In the genomic region with DNA sequence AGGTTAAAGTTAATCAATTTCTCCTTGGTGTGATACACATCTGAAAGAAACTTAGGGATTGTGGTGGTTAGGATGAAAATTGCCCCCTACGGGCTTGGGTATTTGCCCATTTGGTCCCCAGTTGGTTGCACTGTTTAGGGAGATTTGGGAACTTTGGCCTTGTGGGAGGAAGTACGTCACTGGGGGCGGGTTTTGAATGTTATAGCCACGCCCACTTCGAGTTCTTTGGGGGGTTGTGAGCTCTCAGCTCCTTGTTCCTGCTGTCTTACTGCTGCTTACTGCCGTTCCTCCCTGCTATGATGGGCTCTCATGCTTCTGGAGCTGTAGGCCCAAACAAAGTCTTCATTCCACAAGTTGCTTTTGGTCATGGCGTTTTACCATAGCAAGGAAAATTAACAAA, we compare ENCODE assay signal across 29 mouse cellular contexts. TPM values are rescaled to one million over a fixed set of nuclear protein-coding genes. Genes with fewer than 3 reads are reported as not detected.
A peak's percentile ranks its signal among the peaks of the same experiment; 100 is the strongest.
DNase-seq lines count a peak whose midpoint lies in the region; TF ChIP-seq lines count a peak whose summit lies in the region.
"Had no signal": no experiment of that assay in that cellular context is flagged by ENCODE, and none has a peak within 500 bp of the region (broad histone marks: within the 10 kb centered on the region; RNA-seq: fewer than 3 reads in every experiment).

No protein-coding gene starts in this region.

- DNase-seq in heart, adult 11 months: peak; percentile 59
- DNase-seq in heart, adult 9 months (ENCODE audit: low spot score in 2 of 2): no peak
- DNase-seq in MEL (ENCODE audit: low read depth, low spot score) (peak; percentile 15), ZHBTc4 (ENCODE audit: low read depth, low spot score) (peak; percentile 81)
- no peak for DNase-seq in thymus, adult 2 months
- no peak for DNase-seq in spleen, adult 12 weeks (ENCODE audit: low spot score)
- no peak for DNase-seq in layer of hippocampus, adult 18-20 months (ENCODE audit: low spot score in 2 of 2)
- DNase-seq: adrenal gland, adult 2 months; adrenal gland, postnatal 10 days; adrenal gland, postnatal 25 days; B cell, adult 2 months; cerebellum, adult 11 months; cerebellum, adult 2 months; cerebellum, adult 9-10 months; cerebellum, postnatal 10 days; cerebellum, postnatal 25 days; forebrain, postnatal 0 days had no signal

- peak overlapping the region; percentile 51 for H3K4me3 ChIP-seq in E14TG2a.4 (replicated peaks; ENCODE audit: low read length)
- H3K4me3 ChIP-seq in MEL (ENCODE audit: control insufficient read depth in 1 of 2, insufficient read depth in 1 of 2, low read depth in 2 of 2, low read length in 2 of 2): no peak overlapping the region
- H3K4me3 ChIP-seq in thymus, adult 2 months (ENCODE audit: control insufficient read depth, insufficient read depth, low read length): no peak overlapping the region
- H3K4me3 ChIP-seq: embryonic facial prominence, embryonic 10.5 days; embryonic facial prominence, embryonic 12.5 days; forebrain, embryonic 13.5 days; forebrain, embryonic 15.5 days had no signal

- WGBS in thymus, adult 2 months: 89% methylated on average over 7 of the region's 7 CpGs

- no peak overlapping the region for H3K9ac ChIP-seq in MEL (ENCODE audit: control insufficient read depth, low read depth, low read length, poor library complexity, severe bottlenecking)
- H3K9ac ChIP-seq: embryonic facial prominence, embryonic 12.5 days; forebrain, embryonic 13.5 days; forebrain, embryonic 15.5 days; forebrain, postnatal 0 days had no signal

- no peak for TF ChIP-seq POLR2A in MEL (IDR thresholded peaks at IDR 0.05; ENCODE audit: control insufficient read depth in 1 of 2, insufficient read depth in 1 of 2, low read depth in 1 of 2, low read length in 2 of 2, poor library complexity in 1 of 2)
- TF ChIP-seq POLR2A in thymus, adult 2 months (IDR thresholded peaks at IDR 0.05; ENCODE audit: control insufficient read depth, extremely low read depth, insufficient read depth, low read length, poor library complexity): no peak

- no peaks in the 10 kb centered on the region for H3K79me2 ChIP-seq in MEL (ENCODE audit: control insufficient read depth, insufficient read depth, low read length, poor library complexity)

- TF ChIP-seq RAD21 in MEL (IDR thresholded peaks at IDR 0.05; ENCODE audit: low read depth, low read length): no peak

- no peak overlapping the region for H3K27ac ChIP-seq in MEL (ENCODE audit: control insufficient read depth, low read depth, low read length)
- H3K27ac ChIP-seq in thymus, adult 2 months (ENCODE audit: control insufficient read depth, insufficient read depth, low read length): no peak overlapping the region
- H3K27ac ChIP-seq: embryonic facial prominence, embryonic 10.5 days; embryonic facial prominence, embryonic 12.5 days; forebrain, embryonic 13.5 days; forebrain, embryonic 15.5 days had no signal

- no peak for TF ChIP-seq EP300 in MEL (IDR thresholded peaks at IDR 0.05; ENCODE audit: low read depth in 1 of 2, low read length in 2 of 2)

- TF ChIP-seq CTCF in E14TG2a.4 (conservative IDR thresholded peaks at IDR 0.05; ENCODE audit: low read length): no peak
- TF ChIP-seq CTCF in MEL (IDR thresholded peaks at IDR 0.05 in 2 of 3, conservative IDR thresholded peaks at IDR 0.05 in 1 of 3; ENCODE audit: control insufficient read depth in 1 of 3, insufficient read depth in 1 of 3, low read depth in 2 of 3, low read length in 3 of 3, poor library complexity in 1 of 3, severe bottlenecking in 1 of 3): no peak
- no peak for TF ChIP-seq CTCF in thymus, adult 2 months (IDR thresholded peaks at IDR 0.05; ENCODE audit: borderline replicate concordance, control insufficient read depth, extremely low read depth, insufficient read depth, low read length, poor library complexity)

- H3K36me3 ChIP-seq in E14TG2a.4 (ENCODE audit: insufficient read depth, low read length): no peaks in the 10 kb centered on the region
- no peaks in the 10 kb centered on the region for H3K36me3 ChIP-seq in MEL (ENCODE audit: control insufficient read depth in 1 of 2, insufficient read depth in 2 of 2, low read length in 2 of 2)
- no peaks in the 10 kb centered on the region for H3K36me3 ChIP-seq in thymus, adult 2 months (ENCODE audit: control insufficient read depth, insufficient read depth, low read length)
- H3K36me3 ChIP-seq: embryonic facial prominence, embryonic 10.5 days; embryonic facial prominence, embryonic 12.5 days; forebrain, embryonic 15.5 days; G1E had no signal

- peaks cover 24% of the 10 kb centered on the region for H3K4me1 ChIP-seq in E14TG2a.4 (replicated peaks; ENCODE audit: low read depth, low read length)
- H3K4me1 ChIP-seq in MEL (ENCODE audit: control insufficient read depth in 1 of 2, insufficient read depth in 2 of 2, low read length in 2 of 2): no peaks in the 10 kb centered on the region
- no peaks in the 10 kb centered on the region for H3K4me1 ChIP-seq in thymus, adult 2 months (replicated peaks; ENCODE audit: control insufficient read depth, insufficient read depth, low read length)
- H3K4me1 ChIP-seq: embryonic facial prominence, embryonic 10.5 days; embryonic facial prominence, embryonic 12.5 days; forebrain, embryonic 13.5 days; forebrain, embryonic 15.5 days had no signal

- H3K27me3 ChIP-seq in E14TG2a.4 (ENCODE audit: insufficient read depth, low read length) (peaks cover 4% of the 10 kb centered on the region; the same call in 1 of the 2 replicates), MEL (ENCODE audit: control insufficient read depth in 1 of 2, insufficient read depth in 2 of 2, low read length in 2 of 2) (peaks cover 0 to 2% of the 10 kb centered on the region in 2 experiments; a peak in 2 of 4 replicates)
- no peaks in the 10 kb centered on the region for H3K27me3 ChIP-seq in thymus, adult 2 months (ENCODE audit: control insufficient read depth, insufficient read depth, low read length)
- H3K27me3 ChIP-seq: CH12.LX; embryonic facial prominence, embryonic 12.5 days; forebrain, embryonic 13.5 days; forebrain, embryonic 15.5 days had no signal

- no peaks in the 10 kb centered on the region for H3K9me3 ChIP-seq in E14TG2a.4 (ENCODE audit: low read length)
- H3K9me3 ChIP-seq in MEL (replicated peaks; ENCODE audit: insufficient read depth, low read length): no peaks in the 10 kb centered on the region
- H3K9me3 ChIP-seq: embryonic facial prominence, embryonic 10.5 days; embryonic facial prominence, embryonic 12.5 days; forebrain, embryonic 13.5 days; forebrain, embryonic 15.5 days; G1E had no signal

TF ChIP-seq in MEL, 35 proteins besides CTCF, POLR2A, EP300 and RAD21:
- no peak for TF ChIP-seq TCF12 (IDR thresholded peaks at IDR 0.05; ENCODE audit: low read depth, low read length)
- TF ChIP-seq TAL1 (IDR thresholded peaks at IDR 0.05; ENCODE audit: low read length): no peak
- TF ChIP-seq E2F4 (IDR thresholded peaks at IDR 0.05; ENCODE audit: borderline replicate concordance, low read depth, low read length): no peak

RNA-seq across cellular contexts. Expression of a gene that starts 5.4 kb away (rescaled TPM):
- total RNA-seq in MEL (2012; rRNA removed): not detected in 2 replicates
- not detected for polyA plus RNA-seq in MEL (2012; ENCODE audit: insufficient read depth in 1 of 2, insufficient read length in 2 of 2, low read depth in 1 of 2, low replicate concordance in 2 of 2, missing spikeins in 1 of 2)
- polyA plus RNA-seq in thymus, adult 2 months (2012; rRNA removed): 0.46 and 2.1 TPM in 2 replicates
- not detected for total RNA-seq in layer of hippocampus, adult 18-20 months (2021)
- total RNA-seq: adrenal gland, adult 2 months; adrenal gland, postnatal 10 days; forebrain, postnatal 0 days; G1E had no signal
- polyA plus RNA-seq: CD4-positive, CD25-positive, alpha-beta regulatory T cell, adult 4 months; embryonic facial prominence, embryonic 10.5 days; embryonic facial prominence, embryonic 12.5 days; embryonic facial prominence, embryonic 14.5 days; forebrain, embryonic 11.5 days; forebrain, embryonic 15.5 days; G1E had no signal

RNA-seq across cellular contexts. Expression of a gene that starts 14.8 kb away (rescaled TPM):
- total RNA-seq in MEL (2012; rRNA removed): not detected in 2 replicates
- polyA plus RNA-seq in MEL (2012; ENCODE audit: insufficient read depth in 1 of 2, insufficient read length in 2 of 2, low read depth in 1 of 2, low replicate concordance in 2 of 2, missing spikeins in 1 of 2): not detected
- 0.35 and 0.43 TPM in 2 replicates for polyA plus RNA-seq in thymus, adult 2 months (2012; rRNA removed)
- not detected for total RNA-seq in layer of hippocampus, adult 18-20 months (2021)
- total RNA-seq: adrenal gland, adult 2 months; adrenal gland, postnatal 10 days; adrenal gland, postnatal 25 days; CH12.LX; forebrain, postnatal 0 days; G1E had no signal
- polyA plus RNA-seq: adrenal gland, adult 2 months; brain, embryonic 14.5 days; CD4-positive, CD25-positive, alpha-beta regulatory T cell, adult 4 months; cerebellum, adult 2 months; cortical plate, adult 2 months; embryonic facial prominence, embryonic 10.5 days; embryonic facial prominence, embryonic 12.5 days; embryonic facial prominence, embryonic 14.5 days; forebrain, embryonic 11.5 days; forebrain, embryonic 13.5 days; forebrain, embryonic 15.5 days; forebrain, postnatal 0 days; G1E had no signal

RNA-seq across cellular contexts. Expression of a gene that starts 37.9 kb away (rescaled TPM):
- total RNA-seq in MEL (2012; rRNA removed): 2.8 and 3.8 TPM in 2 replicates
- polyA plus RNA-seq in MEL (2012; ENCODE audit: insufficient read depth in 1 of 2, insufficient read length in 2 of 2, low read depth in 1 of 2, low replicate concordance in 2 of 2, missing spikeins in 1 of 2): 1 to 10 TPM in 1 of 2 experiments, not detected in 1; 6.4 TPM
- 16.0 and 16.9 TPM in 2 replicates for polyA plus RNA-seq in thymus, adult 2 months (2012; rRNA removed)
- total RNA-seq in layer of hippocampus, adult 18-20 months (2021): 10 to 100 TPM; 25.6 to 28.8 TPM

RNA-seq across cellular contexts. Expression of a gene that starts 40.6 kb away (rescaled TPM):
- total RNA-seq in MEL (2012; rRNA removed): 3.2 and 3.4 TPM in 2 replicates
- polyA plus RNA-seq in MEL (2012; ENCODE audit: insufficient read depth in 1 of 2, insufficient read length in 2 of 2, low read depth in 1 of 2, low replicate concordance in 2 of 2, missing spikeins in 1 of 2): 1 to 10 TPM in 1 of 2 experiments, not detected in 1; 6.8 TPM
- 11.8 and 11.9 TPM in 2 replicates for polyA plus RNA-seq in thymus, adult 2 months (2012; rRNA removed)
- total RNA-seq in layer of hippocampus, adult 18-20 months (2021): 10 to 100 TPM; 44.2 to 48.6 TPM

RNA-seq across cellular contexts. Expression of a gene that starts 43.4 kb away (rescaled TPM):
- total RNA-seq in MEL (2012; rRNA removed): 29.8 and 32.4 TPM in 2 replicates
- 10 to 100 TPM in 1 of 2 experiments, not detected in 1; 79.1 TPM for polyA plus RNA-seq in MEL (2012; ENCODE audit: insufficient read depth in 1 of 2, insufficient read length in 2 of 2, low read depth in 1 of 2, low replicate concordance in 2 of 2, missing spikeins in 1 of 2)
- polyA plus RNA-seq in thymus, adult 2 months (2012; rRNA removed): 120 and 128 TPM in 2 replicates
- total RNA-seq in layer of hippocampus, adult 18-20 months (2021): 100 to 1,000 TPM; 157 to 184 TPM

Comparison
In these comparisons a context has a peak if more than half of its experiments do, and no peak if none do; other contexts are left out.
1. DNase-seq: peak in heart, adult 11 months (single experiment), MEL (single experiment) and ZHBTc4 (single experiment); none in heart, adult 9 months (0 of 2), thymus, adult 2 months (single experiment), spleen, adult 12 weeks (single experiment) and layer of hippocampus, adult 18-20 months (0 of 2).